Mouse (Mus musculus) T-helper 2 cell (primary cell): ENCODE measurements at regions not wholly inside any gene's neighbourhood (a gene's known extent, or its start where the extent isn't known, plus 50 kb on each side); places are given as distances from the start of the nearest gene placed in this dataset.
"Not testable (repeated sequence)": the region's sequence is repeated elsewhere in the genome, so short reads cannot be mapped to it uniquely, and the experiment has no call there.

Source experiments
- in situ Hi-C: fragments of 300-600 bp; cut with MboI, MseI; formaldehyde crosslinking; loops from one replicate; pipeline ENCODE4 v1.15.1; 2025; ENCODE audit warnings: high pct_unique_total_duplicates

DNA sequence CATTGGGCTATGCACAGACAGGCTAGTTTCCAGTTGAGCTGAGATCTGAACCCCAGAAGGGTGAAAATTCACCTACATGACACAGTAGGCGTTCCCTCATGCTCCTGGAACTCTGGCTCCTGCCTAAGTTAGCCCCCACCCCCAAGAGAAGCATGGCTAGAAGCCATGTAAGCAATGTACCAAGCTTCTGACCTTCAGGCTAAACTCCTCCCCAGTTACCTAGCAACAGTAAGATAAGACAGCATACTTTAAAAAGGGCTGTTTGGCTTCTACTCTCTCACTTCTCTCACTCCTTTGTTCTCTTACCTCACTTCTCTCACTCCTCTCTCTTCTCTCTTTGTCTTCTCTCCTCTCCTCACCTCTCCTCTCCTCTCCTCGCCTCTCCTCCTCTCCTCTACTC, 629.7 kb upstream of the Prmt6 start:
- in situ Hi-C loops = not testable (repeated sequence)

DNA sequence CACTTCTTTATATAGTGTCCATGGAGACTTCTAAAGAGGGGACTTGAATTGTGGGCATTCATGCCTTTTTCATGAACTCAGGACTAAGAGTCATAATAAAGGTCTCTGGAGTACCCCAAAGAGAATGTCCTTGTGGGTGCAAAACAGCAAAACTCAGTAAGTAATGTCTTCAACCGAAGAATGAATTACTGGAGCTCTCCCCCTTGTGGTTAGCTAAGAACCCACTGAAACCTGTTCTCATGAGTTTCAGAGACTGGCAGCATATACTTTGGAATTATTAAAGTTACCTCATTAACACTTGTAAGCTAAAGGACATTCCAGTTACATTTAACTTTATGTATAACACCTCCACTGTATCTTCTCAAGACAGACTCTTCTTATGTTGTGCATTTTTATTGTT, 615.2 kb upstream of the Prmt6 start:
- in situ Hi-C loops = no loop called here

DNA sequence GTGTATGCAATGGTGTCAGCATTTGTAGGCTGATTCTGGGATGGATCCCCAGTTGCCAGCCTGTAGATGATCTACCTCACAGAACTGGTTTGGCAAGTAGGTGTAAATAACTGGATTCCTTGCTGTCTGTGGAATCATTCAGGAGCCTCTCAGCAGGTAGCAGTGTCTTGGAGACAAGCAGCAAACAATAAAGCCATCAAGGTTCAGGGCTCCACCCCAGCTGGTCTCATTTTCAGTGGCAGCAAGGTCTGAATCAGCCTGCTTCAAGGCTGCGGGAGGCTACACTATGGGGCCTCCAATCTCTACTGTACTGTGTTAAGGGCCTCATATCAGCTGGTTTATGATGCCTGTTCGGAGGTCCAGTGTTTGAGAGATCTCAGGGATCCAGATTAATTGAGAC, 596.4 kb upstream of the Prmt6 start:
- in situ Hi-C loops = no loop called here

DNA sequence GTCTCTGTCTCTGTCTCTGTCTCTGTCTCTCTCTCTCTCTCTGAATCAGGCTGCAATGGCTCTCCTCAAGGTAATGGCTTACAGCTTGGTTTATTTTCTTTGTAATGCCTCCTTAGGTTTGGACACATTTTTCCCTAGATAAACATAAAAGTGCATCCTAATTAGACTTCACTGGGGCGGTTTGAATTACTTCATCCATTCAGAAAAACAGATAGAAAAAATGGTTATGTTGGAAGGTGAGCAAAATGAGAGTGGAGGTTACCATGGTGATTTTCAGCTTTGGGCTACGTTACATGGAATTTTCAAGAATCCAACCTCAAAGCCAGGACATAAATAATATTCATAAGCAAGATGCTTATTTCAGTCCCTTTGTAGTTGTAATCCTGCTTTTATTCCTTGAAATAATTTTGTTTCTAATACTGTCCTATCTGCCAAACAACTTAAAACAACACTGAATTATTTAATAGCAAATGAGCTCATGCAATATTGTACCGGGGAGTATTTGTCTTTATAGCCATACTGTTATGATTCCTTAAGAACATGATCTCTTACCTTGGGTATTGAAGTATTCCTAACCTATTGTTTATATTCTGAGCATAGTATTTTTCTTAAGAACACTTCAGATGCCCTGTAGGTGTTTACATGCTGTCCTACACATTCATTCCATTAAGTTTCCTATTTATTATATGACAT, 570.1 kb upstream of the Prmt6 start:
- in situ Hi-C loops = no loop called here

DNA sequence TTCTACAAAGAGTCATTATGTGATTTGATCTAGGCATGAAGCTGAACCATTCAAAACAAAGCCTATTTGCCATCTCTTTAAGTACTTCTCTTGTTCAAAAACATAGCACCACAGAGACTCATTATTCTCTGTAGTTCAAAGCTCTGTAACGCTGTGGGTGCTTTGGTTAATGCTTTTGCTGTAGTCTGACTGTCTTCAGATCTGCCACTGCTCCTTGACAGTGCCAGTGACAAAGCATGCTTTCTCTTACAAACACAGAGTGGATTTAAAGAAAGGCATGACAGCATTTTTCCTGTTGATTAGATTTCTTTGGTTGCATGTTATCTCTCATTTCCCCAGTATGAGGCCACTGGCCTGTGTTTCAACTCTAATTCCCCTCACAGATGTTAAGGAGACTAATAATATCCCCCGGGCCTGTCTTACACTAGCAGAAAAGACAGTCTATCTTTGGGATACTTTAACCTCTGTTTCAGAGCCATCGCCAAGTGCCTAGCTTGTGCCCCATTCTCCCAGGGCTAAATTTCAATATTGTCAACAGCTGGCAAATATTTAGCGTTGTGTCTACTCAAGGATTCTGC, 538.3 kb upstream of the Prmt6 start:
- in situ Hi-C loops = no loop called here

DNA sequence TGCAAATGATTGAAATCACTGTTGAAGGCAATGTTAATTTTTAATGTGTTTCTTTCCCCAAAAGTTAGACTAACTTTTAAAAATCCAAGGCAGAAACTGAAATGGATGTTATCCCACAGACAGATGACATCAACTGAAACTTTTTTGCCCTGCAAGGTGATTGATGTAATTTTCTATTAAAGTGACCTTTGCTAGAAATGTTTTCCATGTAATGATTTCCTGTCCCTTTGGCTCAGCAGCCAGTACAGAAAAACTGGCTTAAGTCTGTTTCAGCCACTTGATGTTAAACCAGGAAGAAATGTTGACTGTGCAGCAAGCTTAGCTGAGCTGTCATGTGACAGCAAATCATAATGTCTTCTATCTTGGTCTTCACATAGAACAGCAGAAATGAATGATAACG, 504.5 kb upstream of the Prmt6 start:
- in situ Hi-C loops = no loop called here

DNA sequence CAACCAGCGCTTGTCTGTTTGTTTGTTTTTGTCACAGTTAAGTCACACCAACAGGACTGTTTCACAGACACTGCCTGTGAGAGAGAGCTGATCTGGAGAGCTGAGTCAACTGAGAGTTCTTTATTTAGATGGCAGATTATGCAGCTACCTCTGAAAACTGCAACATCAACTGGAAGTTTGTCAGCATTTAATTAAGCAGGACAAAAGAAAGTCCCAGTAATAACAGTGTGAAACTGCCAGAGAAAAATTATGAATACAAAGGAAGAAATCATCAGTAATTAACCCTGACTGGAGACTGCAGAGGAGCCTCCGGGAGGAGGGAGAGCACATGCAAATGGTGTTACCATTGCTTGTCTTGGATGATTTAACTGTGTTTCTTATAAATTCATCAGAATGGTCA, 495.5 kb upstream of the Prmt6 start:
- in situ Hi-C loops = no loop called here

DNA sequence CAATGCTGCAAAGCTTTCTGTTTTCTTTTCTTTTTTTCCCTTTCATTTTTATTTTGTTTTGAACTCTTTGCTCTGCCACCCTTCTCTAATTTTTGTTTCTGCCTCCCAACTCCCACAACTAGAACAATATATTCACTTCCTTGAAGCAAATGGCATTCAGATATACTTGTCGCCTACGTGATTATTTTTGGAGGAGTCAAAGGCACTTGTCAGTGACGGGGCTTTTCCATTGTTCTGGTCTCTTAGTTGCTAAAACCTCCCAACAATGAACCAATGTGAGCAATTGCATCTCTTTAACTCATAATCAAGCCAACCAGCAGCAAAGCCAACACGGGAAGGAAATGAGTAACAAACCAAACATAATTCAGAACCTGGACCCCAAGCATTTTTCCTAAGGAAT, 449.3 kb upstream of the Prmt6 start:
- in situ Hi-C loops = no loop called here

DNA sequence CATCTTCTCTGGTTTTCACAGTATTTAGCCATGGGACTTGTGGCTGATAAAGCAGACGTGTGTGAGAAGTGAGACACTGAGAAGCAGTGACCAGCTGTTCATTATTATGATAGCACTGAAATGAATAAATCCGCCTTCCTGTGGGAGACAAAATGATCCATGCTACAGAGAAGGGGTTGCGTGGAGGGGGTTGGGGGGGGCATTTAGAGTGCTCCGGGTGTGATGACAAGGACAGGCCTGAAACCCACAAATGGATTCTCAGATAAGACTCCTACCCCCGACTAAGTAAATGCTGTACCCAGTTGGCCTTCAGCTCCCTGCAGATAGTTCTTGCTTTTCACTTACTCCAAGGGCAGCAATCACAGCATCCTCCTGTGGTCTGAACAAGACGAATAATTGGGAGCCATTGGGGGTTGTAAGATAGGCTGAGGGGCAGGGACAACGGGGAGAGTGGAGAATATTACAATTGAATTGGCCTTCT, 416.8 kb upstream of the Prmt6 start:
- in situ Hi-C loops = no loop called here

DNA sequence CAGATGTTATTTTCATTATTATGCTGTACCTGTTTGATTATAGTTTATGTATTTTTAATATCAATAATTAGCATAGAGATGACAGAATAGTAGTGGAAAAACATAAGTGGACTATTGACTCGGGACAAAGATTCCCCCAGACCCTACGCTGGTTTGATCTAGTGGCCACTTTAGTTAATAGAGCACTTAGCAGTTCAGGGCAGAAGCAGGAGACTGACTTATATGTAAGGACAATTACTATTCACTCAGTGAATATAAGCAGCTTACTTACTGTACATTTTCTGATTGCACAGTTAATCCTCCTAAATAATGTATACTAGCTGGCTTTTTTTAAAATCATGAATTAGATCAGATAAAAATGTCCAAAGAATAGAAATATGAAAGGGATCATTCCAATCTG, 416.2 kb upstream of the Prmt6 start:
- in situ Hi-C loops = no loop called here

DNA sequence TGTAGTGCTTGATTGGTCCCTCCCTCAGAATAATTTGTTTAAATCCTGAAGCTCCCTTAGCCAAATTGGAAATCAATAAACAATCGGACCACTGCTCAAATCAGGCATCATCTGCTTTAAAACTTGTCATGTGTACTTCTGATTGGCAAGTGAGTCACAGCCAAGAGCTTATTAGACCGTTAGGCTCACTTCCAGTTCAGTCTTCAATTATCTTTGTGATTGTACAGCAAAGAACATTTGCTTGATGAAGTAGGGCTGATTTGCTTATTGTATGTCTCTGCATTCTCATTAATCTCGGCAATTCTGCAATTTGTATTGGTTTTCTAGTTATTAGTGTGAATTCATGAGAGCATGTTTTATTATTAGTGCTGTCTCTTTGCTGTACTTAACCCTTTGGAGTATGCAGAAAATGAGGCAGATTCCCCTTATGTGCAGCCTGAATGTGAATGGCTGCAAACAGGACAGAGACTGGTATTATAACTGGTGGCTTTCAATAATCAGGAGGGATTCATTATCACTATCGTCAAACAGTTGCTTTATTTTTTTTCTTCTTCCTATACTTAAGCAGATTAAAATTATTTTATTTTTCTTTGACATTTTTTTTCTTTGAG, 406.8 kb upstream of the Prmt6 start:
- in situ Hi-C loops = no loop called here

DNA sequence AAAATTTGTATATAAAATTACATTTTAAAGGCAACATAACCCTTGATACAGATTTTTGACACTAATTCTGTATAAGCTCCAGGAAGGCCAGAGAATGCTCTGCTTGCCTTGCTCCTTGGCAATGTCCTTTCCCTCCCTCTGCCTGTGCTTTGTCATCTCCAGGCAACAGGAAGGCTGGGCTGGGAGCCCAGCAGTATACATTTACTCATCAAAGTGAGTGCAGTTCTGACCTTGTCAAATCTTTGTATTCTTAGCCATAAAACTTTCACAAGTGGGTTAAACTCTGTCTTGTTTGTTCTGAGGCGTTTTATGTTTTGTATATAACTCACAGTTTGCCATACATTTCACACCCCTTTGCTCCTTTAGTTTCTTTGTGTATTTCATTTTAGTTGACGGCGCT, 375.5 kb upstream of the Prmt6 start:
- in situ Hi-C loops = loop anchor here (10.0 kb wide), 1 partner anchor 408 kb away; no protein-coding TSS in a partner anchor

DNA sequence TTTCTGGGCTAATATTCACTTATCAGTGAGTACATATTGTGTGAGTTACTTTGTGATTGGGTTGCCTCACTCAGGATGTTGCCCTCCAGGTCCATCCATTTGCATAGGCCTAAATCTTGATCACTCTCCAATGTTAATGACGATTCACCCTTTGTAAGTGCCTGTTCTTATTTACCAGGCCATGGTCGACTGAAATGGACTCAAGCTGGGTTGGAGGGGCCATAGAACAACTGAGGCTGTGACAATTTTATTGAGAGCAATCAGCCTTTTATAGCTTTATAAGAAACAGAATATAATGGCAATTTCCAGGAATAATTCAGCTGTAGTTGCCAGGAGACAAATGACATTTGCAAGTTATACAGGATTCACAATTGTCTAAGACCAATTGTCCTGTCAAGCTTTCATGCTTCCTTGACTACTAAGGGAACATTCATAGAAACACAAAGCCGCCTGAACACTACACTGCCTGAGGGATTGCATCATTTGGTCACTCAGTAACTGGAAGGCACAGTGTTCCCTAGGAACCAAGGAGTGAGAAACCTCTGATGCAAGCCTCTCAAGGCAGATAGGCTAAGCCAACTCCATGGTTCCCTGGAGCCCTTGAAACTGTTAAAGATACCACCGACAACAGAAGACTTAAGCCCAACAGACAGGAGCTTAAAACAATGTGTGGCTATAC, 348.5 kb upstream of the Prmt6 start:
- in situ Hi-C loops = no loop called here

DNA sequence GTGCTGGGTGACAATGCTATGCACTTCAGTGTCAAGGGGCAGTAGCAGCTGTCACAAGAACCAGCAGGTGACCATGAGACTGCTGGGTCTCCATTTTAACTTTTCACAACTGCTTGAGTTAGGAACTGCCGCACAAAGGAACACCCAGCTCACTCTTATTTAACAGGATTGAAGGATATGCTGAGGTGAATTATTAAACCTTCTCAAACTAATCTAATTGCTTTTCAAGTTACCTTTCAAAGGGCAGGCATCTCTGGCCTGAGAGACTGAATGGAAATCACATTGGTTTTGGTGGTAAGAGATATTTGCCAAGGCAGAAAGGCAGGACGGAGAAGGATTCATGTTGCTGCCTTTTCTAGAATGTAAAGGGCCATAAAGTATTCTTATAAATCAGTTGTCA, 332.0 kb upstream of the Prmt6 start:
- in situ Hi-C loops = no loop called here

DNA sequence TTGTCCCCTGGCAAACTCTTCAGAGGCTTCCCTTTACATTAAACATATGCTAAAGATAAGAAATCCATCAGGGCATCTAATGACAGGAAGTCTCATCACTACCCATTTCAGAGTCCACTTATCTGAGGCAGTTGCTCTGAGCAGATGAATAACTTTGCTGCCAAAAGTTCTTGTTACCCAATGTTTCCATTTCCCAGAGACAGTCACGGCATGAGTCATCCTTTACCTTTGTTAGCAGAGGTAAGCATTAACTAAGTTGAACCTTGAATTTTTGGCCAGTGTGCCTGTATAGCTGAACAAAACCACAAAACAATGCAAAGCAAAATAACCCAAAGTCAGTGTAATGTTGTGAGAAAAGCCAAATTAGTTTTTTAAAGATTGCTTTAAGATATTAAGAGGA, 328.5 kb upstream of the Prmt6 start:
- in situ Hi-C loops = no loop called here

DNA sequence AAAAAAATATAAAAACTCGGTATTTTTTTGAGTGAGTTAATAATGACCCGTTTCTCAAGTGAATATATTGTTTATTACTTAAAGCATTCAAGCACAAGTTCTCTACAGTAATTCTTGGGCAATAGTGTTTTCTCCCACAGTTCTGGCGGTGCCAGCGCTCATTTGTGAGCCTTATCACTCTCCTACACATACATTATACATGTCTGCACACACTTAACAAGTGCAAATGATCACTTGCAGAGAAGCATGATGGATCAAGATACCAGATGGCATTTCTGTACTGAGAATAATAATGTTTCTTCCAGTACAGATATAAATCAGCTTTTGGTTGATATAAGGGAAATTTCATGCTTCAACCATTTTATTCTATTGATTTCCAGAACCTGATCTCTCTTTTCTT, 316.4 kb upstream of the Prmt6 start:
- in situ Hi-C loops = no loop called here

DNA sequence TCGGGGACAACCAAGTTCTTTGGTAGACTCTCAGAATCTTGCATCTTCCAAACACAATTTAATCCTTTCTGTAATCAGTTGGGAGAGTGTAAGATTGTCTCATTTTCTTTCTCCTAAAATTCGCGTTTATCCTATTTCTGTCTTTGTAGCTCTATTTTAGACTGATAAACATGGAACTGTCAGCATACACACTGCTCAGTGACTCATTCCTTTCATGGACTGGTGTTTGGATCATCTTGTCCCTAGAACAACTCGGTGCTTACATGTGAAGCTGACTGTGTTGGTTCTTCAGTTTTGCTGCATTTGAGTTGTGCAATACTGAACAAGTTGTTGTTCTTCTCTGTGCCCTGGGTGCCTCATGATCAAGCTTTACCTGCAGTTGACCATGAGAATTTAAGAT, 296.5 kb upstream of the Prmt6 start:
- in situ Hi-C loops = no loop called here

DNA sequence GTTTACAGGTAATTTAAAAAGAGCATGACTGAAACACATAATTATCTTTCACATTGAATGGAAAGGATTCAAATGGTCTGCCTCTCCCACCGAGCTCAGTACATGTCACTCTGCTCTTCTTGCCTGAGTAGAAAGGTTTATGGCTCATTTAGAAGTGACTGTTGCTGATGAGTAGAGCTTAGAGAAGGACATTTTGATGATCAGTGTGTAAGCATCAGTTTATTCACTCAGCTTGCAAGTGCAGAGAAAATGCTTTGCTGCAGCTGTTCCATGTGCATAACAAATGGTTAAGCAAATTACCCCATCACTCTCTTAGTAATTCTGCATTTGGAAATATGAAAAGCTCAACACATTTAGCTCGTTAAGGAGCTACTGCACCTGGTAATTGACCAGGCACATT, 287.5 kb upstream of the Prmt6 start:
- in situ Hi-C loops = no loop called here
